Mouse (Mus musculus): ENCODE data around the gene Lcn2.
A peak's percentile ranks its signal among the peaks of the same experiment; 100 is the strongest.

The Lcn2 gene

DNA sequence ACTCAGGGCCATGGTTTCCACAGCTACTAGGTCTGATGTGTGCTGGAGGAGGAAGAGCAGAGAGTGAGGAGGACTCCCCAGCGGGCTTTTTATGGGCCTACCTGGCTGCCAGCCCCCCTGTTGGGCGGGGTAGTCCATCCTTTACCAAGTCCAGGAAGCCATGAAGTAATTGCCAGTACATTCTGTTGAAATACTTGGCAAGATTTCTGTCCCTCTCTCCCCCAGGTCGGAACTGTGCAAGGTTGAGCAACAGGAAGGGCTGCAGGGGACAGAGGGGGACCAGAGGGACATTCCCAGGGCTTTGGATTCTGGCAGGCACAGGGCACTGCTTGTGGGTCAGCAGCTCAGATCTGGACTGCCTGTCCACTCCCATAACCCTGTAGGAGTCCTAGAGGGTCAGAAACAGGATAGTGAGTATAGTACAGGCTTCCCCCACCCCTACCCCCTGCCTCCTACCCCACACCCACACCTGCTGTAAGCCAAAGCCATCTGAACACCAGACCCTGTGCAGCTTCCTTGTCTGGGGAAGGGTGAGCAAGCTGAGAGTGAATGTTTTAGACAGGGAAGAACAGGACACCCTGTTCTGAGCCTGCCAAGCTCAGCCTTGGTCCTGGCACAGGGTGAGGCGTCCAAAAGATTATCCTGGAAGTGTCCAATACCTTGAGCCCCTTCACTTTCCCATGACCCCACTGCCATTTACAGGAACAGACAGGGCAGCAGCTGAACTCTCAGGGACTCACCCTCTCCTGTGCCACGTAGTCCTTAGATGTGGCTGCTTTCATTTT is at the start of gene Lcn2:
TSS of gene Lcn2 (minus strand) at position 547 of the 785 bp plus-strand sequence.
- DNase-seq (ENCODE audit: low read depth, low spot score): no peak

- no peak for DNase-seq (ENCODE audit: low read depth, low spot score)
Measured at GRCm38 (mm10) chr2:32437612-32438166, 49.6 kb upstream of the Lcn2 start.

DNA sequence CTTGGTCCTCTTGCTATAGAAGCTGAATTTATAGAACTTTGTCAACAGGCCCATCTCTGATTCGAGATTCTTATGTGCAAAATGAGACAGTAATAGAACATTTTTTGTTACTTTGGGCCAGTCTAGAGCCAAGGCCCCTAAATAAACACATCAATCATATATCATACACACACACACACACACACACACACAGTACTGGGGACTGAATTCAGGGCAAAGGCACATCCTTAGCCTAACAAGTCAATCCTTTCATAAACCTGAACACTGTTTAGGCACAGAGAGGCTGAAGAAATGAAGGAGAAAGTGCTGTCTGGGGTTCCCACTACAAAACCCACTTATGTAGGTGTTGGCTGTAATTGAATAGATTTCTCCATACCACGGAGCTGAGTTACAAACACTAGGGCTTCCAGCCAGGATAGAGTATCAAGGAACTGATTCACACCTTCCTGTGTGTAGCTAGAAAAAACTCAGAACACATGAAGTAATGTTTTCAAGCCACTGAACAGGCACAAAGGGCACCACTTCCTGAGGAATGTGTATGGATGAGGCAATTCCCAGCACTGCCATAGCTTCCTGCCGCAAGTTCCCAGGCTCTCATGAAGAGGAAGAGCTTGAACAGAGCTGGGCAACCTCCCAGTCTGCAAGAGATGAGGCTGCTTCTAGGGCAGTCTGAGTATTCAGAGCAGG is 48.8 kb upstream of the Lcn2 start:
- DNase-seq (ENCODE audit: low read depth, low spot score): no peak

DNA sequence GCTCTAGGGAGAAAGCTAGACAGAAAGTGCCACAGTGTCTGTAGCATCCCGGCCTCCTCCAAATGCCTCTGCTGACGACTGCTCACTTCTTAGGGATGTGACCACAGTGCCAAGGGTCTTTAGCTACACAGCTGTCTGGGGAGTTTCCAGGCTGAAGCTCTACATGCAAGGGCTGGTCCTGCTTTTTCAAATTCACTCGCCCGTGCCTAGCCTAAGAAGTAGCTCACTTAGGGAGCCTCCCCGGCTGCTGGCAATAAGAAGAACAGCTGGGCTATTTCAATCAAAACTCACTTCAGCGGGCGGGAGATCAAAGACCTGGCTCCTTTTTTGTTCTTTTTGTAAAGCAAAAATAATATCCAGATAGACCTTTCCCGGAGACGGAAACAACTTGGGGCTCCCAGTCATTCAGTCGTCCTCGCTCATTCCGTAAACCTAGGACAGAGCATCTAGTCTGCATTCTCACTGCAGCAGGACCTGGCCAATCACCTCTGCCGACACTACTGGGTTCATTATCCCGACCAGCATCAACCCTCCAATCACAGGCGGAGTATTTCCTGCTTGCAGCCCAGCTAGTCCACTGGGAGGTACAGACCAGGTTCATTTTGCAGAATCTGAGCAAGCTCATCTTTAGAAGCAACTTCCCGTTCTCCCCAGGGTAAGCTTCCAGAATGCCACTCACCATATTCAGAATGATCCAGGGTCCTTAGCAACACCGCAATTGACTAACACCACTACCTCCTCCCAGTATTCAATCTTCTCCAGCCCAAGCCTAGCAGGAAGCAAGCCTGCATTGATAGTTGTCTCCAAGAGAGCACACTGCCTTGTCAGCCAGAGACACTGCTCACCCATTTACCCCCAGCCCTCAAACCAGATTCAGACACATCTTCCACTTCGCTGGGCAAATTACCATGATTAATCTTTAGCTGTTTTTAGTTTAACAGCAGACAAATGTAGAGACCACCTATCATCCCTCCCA is 42.9 kb upstream of the Lcn2 start:
- DNase-seq (ENCODE audit: low read depth, low spot score): peak; percentile 96

DNA sequence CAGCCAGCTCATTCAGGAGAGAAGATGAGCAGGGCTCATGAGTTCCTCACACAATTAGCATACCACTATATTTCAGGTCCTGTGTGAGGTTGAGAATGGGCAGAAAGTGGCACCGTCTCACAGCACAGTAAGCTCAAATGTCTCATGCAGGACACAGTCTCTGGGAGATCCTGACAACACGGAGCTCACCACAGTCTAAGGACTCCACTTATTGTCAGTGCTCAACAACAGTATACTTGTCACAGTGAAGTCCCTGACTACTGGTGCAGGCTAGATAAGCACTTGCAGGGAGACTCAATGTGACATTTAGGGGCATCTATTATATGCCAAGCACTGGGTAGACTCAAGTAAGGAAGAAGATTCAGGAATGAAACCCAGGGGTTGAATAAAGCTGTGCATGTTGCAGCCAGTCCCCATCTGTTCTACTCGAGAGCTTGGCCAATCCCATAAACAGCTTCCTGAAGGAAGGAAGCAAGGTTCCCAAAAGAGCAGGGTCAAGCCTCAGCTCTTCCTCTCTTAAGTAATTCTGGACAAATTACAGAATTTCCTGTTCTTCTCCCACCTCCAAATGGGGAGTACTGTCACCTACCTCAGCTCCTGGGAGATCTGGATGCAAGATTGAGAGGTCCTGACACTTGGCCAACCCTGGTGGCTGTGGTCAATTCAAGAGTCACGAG is 41.3 kb upstream of the Lcn2 start:
- DNase-seq (ENCODE audit: low read depth, low spot score): no peak

GRCm38 (mm10) chr2:32428262-32428722 is 40.2 kb upstream of the Lcn2 start:
- DNase-seq (ENCODE audit: low read depth, low spot score): peak; percentile 89

GRCm38 (mm10) chr2:32427720-32428119 is 39.7 kb upstream of the Lcn2 start:
- DNase-seq (ENCODE audit: low read depth, low spot score): no peak

DNA sequence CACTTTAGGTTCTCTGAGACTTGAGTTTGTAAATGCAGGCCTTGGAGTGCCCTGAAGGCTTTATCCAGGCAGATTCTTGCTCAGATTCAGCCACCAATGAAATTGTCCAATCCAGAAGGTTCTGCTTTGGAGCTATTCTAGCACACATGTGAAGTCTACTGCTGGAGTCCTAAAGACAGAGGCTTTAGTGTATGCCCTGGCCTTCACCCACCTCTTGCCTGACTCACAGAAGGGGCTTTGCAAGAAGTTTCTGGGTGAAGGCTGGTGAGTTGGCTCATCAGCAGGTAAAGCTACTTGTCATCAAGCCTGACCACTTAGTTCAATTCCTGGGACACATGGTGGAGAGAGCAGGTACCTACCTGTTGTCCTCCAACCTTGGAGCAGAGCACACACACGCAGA is 38.1 kb upstream of the Lcn2 start:
- DNase-seq (ENCODE audit: low read depth, low spot score): no peak

DNA sequence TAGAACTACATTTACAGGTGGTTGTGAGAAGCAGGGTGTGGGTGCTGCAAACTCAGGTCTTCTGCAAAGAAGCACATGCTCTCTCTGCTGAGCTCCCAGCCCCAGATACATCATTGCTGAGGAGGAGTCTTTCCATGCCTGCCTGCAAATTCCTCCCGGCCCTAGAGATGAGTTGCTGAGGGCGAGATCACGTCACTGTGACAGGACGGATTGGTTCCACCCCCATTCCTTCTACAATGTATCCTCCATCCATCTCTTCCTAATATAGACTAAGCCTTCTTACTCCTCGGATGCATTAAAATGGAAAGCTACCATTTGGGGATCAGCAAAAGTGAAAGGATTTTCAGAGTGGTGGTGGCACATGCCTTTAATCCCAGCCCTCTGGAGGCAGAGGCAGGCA is 37.5 kb upstream of the Lcn2 start:
- peak; percentile 62 for DNase-seq (ENCODE audit: low read depth, low spot score)

DNA sequence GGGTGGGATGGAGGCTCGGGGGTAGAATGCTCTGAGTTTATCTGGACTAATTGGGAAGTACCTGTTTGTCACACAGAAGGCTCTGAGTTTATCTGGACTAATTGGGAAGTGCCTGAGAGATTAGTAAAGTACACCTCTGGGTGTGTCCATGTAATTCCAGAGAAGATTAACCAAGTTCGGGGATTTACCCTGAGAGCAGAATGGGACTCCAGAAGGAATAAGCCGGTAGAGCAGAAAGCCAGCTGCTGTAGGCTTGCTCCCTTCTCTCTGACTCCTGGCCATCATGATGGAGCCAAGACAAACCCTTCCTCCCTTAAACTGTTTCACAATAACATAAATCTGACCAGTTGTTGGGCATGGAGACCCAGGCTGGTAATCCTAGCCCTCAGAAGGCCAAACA is 36.7 kb upstream of the Lcn2 start:
- DNase-seq (ENCODE audit: low read depth, low spot score): no peak

DNA sequence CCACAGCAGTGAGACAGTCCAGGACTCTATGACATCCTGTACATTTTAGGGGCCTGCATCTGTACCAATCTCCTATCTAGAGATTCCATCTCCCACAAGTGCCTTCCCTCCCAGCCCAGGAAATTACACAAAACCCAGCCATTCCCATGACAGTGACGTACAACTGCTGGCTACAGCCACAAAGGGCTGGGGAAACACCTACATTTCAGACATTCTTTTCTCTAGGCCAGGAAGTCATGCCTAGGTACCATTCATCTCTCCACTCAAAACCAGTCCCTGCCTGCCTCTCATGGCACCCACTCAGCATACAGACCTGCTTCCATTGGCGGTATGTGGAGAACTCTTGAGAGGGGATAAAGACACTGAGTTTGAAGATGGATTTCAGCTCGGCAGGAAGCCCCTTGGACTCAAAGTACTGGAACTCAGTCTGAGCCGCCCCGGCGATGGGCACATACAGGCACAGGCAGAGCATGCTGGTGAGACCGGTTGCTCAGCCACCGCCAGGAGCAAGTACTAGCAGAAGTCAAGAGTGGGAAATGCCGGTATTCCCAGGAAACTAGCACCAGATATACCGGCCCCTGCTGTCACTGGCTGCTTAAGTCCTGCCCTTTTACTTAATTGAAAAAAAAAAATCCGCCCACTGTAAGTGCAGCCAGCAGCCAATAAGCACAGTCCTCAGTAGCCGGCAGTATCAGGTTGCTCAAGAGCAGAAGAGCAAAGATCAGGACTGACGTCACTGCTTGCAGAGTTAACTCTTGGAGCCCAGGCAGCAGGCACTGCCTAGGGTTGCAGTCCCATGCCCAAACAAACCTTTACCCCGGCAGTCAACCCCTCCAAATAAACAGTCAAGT is 35.7 kb upstream of the Lcn2 start:
- no peak for DNase-seq (ENCODE audit: low read depth, low spot score)

DNA sequence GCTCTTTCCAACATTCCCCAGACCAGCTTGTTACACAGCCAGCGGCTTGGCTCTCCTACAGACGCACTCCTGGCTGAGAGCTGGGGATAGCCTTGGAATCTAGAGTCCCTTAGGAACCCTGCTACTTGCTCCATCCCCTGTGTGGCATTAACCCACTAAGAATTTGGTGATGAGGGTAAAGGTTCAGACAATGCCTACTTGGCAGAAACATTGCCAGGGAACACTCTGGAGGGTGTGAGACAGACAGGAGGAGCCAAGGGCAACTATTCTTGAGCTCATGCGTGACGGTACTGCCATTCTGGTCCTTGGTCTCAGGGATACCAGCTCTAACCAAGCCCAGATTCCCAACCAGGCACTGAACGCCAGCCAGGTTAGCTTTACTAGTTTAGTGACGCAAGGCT is 33.8 kb upstream of the Lcn2 start:
- DNase-seq (ENCODE audit: low read depth, low spot score): no peak

GRCm38 (mm10) chr2:32420647-32421046 is 32.6 kb upstream of the Lcn2 start:
- no peak for DNase-seq (ENCODE audit: low read depth, low spot score)

GRCm38 (mm10) chr2:32420066-32420608 is 32.1 kb upstream of the Lcn2 start:
- no peak for DNase-seq (ENCODE audit: low read depth, low spot score)

DNA sequence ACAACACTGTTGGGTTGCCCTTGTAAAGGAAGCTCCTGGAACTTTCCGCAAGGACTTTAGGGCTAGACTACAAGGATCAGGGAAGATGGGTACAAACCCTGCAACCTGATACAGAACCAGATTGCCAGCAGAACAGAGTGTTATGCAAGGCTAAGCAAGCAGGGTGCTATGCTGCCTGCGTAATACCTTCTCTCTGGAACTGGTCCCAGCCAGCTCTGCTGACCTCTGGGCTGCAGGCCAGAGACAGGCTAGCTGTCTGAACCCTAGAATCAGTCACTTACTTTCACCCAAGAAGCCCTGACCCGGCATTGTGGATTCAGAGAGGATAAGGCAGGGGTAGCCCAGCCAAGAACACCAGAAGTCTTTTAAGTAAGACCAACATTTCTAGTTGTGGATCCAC is 31.3 kb upstream of the Lcn2 start:
- no peak for DNase-seq (ENCODE audit: low read depth, low spot score)

DNA sequence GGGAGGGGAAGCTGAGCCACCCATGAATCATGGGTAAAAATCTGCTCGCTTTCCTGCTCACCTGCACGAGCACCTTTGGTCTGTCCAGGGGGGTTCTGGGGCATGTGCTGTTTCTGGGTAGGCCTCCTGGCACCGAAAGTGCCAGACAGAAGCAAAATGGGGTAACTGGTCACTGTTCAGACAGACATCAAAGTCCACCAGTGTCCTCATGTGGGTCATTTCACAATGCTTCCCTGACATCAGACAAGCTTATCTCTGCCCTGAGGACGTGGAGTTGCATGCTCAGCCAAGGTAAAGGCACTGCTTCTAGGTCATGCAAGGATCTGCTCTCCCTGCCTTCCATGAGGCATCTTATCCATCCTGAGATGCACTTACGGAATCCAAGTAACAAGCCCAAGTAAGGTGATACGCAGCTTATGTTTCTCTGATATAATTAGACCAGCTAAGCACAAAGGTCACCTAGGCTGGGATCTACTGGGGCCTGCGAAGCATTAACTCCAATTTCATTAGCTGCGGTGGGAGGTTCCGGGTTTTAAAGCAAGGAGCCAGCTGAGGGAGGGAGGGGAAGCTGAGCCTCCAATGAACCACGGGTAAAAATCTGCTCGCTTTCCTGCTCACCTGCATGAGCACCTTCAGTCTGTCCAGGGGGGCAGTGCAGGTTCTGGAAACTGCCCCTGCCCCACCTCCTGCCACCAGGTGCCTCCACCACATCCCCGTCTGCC is 30.5 kb upstream of the Lcn2 start:
- no peak for DNase-seq (ENCODE audit: low read depth, low spot score)

DNA sequence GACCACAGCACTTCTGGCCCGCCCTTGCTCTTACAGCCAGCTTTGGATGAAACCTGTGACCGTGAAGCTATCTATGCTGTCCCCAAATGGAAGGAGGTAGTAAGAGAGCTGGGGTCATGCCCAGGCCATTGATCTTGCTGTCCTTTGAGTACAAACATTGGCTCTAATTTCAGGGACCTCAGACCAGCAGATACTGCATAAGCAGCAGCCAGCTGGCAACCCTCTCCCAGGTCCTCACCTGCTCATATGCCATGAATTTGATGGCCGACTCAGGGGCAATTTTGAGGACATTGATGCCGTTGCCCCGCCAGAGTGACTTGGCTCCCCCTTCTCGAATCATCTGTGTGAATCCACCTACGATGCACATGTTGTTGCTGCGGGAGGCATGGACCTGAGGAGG is 29.4 kb upstream of the Lcn2 start:
- no peak for DNase-seq (ENCODE audit: low read depth, low spot score)

GRCm38 (mm10) chr2:32416556-32416955 is 28.5 kb upstream of the Lcn2 start:
- DNase-seq (ENCODE audit: low read depth, low spot score): no peak

- DNase-seq (ENCODE audit: low read depth, low spot score): no peak
Measured at GRCm38 (mm10) chr2:32415801-32416200, 27.7 kb upstream of the Lcn2 start.

Measured in telencephalon, adult 2 months (tissue).